Mouse (Mus musculus): ENCODE measurements at regions not wholly inside any gene's neighbourhood (a gene's known extent, or its start where the extent isn't known, plus 50 kb on each side); places are given as distances from the start of the nearest gene placed in this dataset.

GRCm38 (mm10) chr8:42183288-42183878, 766.5 kb upstream of the Frg1 start:
- Histone ChIP-seq H3K9me3 (replicated peaks; ENCODE audit: low read length) (peaks cover 7% of the 10 kb centered on the region), H3K36me3 (replicated peaks in 1 of 2; ENCODE audit: control insufficient read depth in 1 of 2, insufficient read depth in 1 of 2, low read length in 1 of 2) (no peaks in the 10 kb centered on the region), H3K9ac (ENCODE audit: insufficient read depth, low read depth) (no peak overlapping the region), H3K79me2 (replicated peaks; ENCODE audit: control insufficient read depth, extremely low read depth, insufficient read depth, poor library complexity, severe bottlenecking) (no peaks in the 10 kb centered on the region), H3K27me3 (replicated peaks) (no peaks in the 10 kb centered on the region), H3K4me1 (ENCODE audit: control insufficient read depth in 1 of 2, insufficient read depth in 2 of 2) (no peaks in the 10 kb centered on the region), H3K27ac (ENCODE audit: insufficient read depth, low read depth) (no peak overlapping the region), H3K4me2 (ENCODE audit: insufficient read depth, low read depth, poor library complexity, severe bottlenecking) (no peak overlapping the region), H3K4me3 (replicated peaks in 1 of 3; ENCODE audit: low read depth in 2 of 3, low read length in 2 of 3, poor library complexity in 1 of 3) (no peak overlapping the region)
- dilution Hi-C loops (cut with MboI; ENCODE audit: extremely low pct_ligation_motif_present, extremely low pct_unique_long_range_greater_than_20kb, low sequenced_read_pairs), result no loop called here
- TF ChIP-seq E2F4 (IDR thresholded peaks at IDR 0.05; ENCODE audit: insufficient replicate concordance, low read depth, low read length) (no peak), POLR2AphosphoS2 (IDR thresholded peaks at IDR 0.05; ENCODE audit: low read depth, low read length) (no peak), TBP (conservative IDR thresholded peaks at IDR 0.05; ENCODE audit: low read depth, low read length) (no peak), TCF12 (IDR thresholded peaks at IDR 0.05; ENCODE audit: low read depth, low read length) (no peak), RCOR1 (conservative IDR thresholded peaks at IDR 0.05; ENCODE audit: low read depth, low read length) (no peak), ZC3H11A (IDR thresholded peaks at IDR 0.05; ENCODE audit: low read depth, low read length) (no peak), ZNF384 (IDR thresholded peaks at IDR 0.05; ENCODE audit: low read depth, low read length) (no peak), GABPA (IDR thresholded peaks at IDR 0.05; ENCODE audit: insufficient replicate concordance, low read depth, low read length) (no peak)
- in situ Hi-C loops (cut with MboI; ENCODE audit: low pct_ligation_motif_present, low pct_unique_long_range_greater_than_20kb, low sequenced_read_pairs), result no loop called here
- no peak for DNase-seq (ENCODE audit: extremely low read depth)

- Histone ChIP-seq H3K4me1 (ENCODE audit: control insufficient read depth in 1 of 2, insufficient read depth in 2 of 2) (no peaks in the 10 kb centered on the region), H3K9ac (ENCODE audit: insufficient read depth, low read depth) (no peak overlapping the region), H3K9me3 (replicated peaks; ENCODE audit: low read length) (peaks cover 17% of the 10 kb centered on the region), H3K4me2 (ENCODE audit: insufficient read depth, low read depth, poor library complexity, severe bottlenecking) (no peak overlapping the region), H3K79me2 (replicated peaks; ENCODE audit: control insufficient read depth, extremely low read depth, insufficient read depth, poor library complexity, severe bottlenecking) (no peaks in the 10 kb centered on the region), H3K27me3 (replicated peaks) (no peaks in the 10 kb centered on the region), H3K36me3 (replicated peaks in 1 of 2; ENCODE audit: control insufficient read depth in 1 of 2, insufficient read depth in 1 of 2, low read length in 1 of 2) (no peaks in the 10 kb centered on the region), H3K27ac (ENCODE audit: insufficient read depth, low read depth) (no peak overlapping the region), H3K4me3 (replicated peaks in 1 of 3; ENCODE audit: low read depth in 2 of 3, low read length in 2 of 3, poor library complexity in 1 of 3) (no peak overlapping the region)
- TF ChIP-seq MAX (IDR thresholded peaks at IDR 0.05; ENCODE audit: low read length) (no peak), USF2 (conservative IDR thresholded peaks at IDR 0.05; ENCODE audit: low read depth, low read length) (no peak), ELF1 (IDR thresholded peaks at IDR 0.05; ENCODE audit: low read depth, low read length) (no peak), RAD21 (IDR thresholded peaks at IDR 0.05; ENCODE audit: low read depth, low read length) (no peak), CHD1 (IDR thresholded peaks at IDR 0.05; ENCODE audit: low read depth, low read length) (no peak), PAX5 (IDR thresholded peaks at IDR 0.05; ENCODE audit: low read length) (no peak), TBP (conservative IDR thresholded peaks at IDR 0.05; ENCODE audit: low read depth, low read length) (no peak), E2F4 (IDR thresholded peaks at IDR 0.05; ENCODE audit: insufficient replicate concordance, low read depth, low read length) (no peak), UBTF (IDR thresholded peaks at IDR 0.05; ENCODE audit: low read depth, low read length) (no peak), CHD2 (IDR thresholded peaks at IDR 0.05; ENCODE audit: low read length) (no peak), POLR2AphosphoS2 (IDR thresholded peaks at IDR 0.05; ENCODE audit: low read depth, low read length) (no peak), IRF4 (IDR thresholded peaks at IDR 0.05; ENCODE audit: low read depth, low read length) (no peak), TCF12 (IDR thresholded peaks at IDR 0.05; ENCODE audit: low read depth, low read length) (no peak), MYC (IDR thresholded peaks at IDR 0.05; ENCODE audit: low read depth, low read length) (no peak), ZNF384 (IDR thresholded peaks at IDR 0.05; ENCODE audit: low read depth, low read length) (no peak), MAFK (IDR thresholded peaks at IDR 0.05; ENCODE audit: insufficient replicate concordance, low read length) (no peak)
- DNase-seq (ENCODE audit: extremely low read depth), result no peak
- dilution Hi-C loops (cut with MboI; ENCODE audit: extremely low pct_ligation_motif_present, extremely low pct_unique_long_range_greater_than_20kb, low sequenced_read_pairs), result no loop called here
- in situ Hi-C loops (cut with MboI; ENCODE audit: low pct_ligation_motif_present, low pct_unique_long_range_greater_than_20kb, low sequenced_read_pairs), result no loop called here
Measured at GRCm38 (mm10) chr8:42162441-42162840, 745.6 kb upstream of the Frg1 start.

All from CH12.LX (cell line).